Mouse (Mus musculus): Measurements from ENCODE around the gene Gm10577.

The Gm10577 gene

GRCm38 (mm10) chr4:100995617-100996016 is 24.9 kb downstream of the Gm10577 start:
- DNase-seq (ENCODE audit: low spot score in 2 of 2): no peak

DNA sequence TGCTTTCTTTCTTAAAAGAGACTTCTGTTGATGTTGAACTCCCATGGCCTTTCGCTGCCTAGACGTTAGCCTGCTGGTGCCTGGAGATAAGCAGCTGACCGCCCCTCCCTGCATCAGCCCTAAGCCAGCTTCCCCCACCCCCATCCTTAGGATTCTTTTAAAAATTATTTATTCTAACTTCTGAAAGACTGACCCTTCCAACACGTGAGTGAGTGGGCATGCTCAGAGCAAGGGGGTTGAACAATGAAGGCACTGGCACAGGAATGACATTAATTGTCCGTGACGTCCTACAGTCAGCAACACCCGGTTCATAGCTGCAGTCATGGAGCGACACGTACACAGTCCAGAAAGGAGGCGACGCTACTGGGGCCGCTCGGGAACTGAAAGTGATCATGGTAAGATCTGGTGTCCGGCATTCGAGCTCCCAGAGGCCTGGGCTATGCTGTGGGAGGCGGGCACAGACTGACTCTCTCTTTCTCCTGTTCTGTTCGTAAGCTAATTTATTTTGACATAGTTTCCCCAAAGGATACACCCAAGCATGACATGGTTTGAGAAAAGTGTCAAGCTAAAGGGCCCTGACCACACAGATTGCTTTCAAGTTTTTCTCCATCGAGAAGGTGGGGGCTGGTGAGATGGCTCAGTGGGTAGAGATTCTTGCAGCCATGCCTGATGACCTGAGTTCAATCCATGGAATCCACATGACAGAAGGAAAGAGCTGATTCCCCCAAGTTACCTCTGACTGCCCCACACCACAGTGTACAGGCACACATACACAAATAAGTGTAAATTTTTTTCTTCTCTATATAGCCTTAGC is 25.8 kb downstream of the Gm10577 start:
- no peak for DNase-seq (ENCODE audit: low spot score in 2 of 2)

GRCm38 (mm10) chr4:100992086-100992485 is 28.4 kb downstream of the Gm10577 start:
- DNase-seq (ENCODE audit: low spot score in 2 of 2): no peak

DNA sequence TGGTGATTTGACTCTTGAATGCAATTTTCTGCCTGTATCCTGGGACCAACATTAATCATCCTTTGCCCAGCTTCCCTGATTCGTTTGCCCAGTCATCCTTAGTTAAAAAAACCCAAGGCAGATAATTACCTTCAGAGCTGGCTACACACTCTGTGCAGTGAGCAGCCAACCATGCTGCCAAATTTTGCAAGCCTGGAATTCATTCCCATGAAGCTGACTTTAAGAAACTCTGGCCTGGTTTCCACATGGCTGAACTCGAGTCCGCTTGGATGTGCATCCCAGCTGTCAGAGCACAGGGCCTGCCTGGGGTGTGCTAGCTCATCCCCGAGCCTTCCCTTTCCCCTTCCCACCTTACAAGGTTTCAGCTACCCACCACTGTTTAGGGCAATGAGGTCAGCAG is 29.5 kb downstream of the Gm10577 start:
- no peak for DNase-seq (ENCODE audit: low spot score in 2 of 2)

DNA sequence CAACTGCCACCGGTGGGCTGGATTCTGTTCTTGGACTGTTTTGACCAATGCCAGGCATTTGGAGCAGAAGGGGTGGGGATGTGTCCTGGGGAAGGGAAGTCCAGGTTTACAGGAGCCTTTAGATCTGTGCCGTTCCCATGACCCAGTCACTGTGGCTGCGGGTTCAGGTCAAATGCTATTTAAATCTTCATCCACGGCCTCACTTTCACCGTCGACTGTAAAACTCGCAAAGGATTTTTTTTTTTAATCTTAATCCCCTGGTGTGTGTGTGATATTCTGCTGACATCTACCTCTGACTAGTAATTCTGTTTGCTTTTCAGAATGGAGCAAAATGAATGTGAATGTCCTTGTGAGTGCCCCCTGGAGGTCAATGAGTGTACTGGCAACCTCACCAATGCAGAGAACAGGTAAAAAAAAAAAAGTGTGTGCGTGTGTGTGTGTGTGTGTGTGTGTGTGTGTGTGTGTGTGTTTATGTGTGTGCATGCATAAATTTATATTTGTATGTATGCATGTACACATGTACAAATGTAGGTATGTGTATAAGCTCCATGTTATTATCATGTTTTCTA is 32.2 kb downstream of the Gm10577 start:
- DNase-seq (ENCODE audit: low spot score in 2 of 2): no peak

DNA sequence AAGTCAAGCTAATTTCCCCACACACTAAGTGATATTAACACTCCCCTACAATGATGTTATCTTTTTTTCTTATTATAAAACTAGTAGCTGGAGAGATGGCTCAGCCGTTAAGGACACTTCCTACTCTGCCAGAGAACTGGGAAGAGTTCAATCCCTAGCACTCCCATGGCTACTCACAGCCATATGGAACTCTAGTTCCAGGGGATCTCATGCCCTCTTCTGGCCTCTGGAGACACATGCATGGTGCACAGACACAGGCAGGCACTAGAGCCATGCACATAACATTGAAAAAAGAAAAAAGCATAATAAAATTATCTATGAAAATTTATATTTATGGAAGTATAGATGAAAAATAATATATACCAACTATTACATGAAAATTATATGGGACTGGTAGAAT is 33.3 kb downstream of the Gm10577 start:
- no peak for DNase-seq (ENCODE audit: low spot score in 2 of 2)

DNA sequence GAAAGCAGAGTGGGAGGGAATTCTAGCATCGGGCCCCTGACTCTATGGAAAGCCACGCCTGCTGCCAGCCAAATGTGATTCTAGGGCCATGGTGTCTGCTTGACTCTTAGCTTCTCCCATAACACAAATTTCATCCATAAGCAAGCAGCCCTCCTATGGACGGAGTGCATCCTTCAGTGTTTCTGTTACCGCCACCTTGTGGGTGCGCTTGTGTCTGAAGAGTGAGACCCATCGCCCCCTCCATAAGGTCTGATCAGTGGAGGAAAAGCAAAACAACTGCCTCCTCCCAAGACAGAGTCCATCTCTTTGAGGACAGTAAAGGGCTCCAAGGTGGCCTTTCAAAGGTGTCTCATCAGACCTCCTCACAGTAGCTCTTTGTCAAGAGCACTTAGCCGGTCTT is 43.0 kb downstream of the Gm10577 start:
- DNase-seq (ENCODE audit: low spot score in 2 of 2): no peak

DNA sequence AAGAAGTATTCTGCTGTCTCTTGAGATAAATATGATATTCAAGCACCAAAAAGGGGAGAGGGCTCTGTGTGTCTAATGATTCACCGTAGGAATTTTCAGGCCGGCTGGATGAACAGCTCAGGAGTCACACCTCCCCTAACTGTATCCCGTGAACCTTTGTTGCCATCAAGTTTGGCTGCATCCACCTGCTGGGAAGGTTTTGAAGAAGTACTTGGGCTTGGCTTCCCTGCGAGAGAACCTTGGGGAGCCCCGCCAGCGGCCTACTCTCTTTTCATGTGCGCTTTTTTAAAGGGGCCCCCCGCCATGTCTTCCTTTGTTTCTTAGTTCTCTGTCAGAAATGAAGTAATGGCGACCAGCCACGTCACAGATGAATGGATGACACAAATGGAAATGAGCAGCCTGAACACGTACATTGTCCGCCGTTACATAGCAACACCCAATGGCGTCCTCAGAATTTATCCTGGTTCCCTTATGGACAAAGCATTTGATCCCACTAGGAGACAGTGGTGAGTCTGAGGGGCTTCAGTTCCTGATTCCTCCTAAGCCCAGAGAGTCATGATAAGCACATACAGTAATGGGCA is 46.0 kb downstream of the Gm10577 start:
- DNase-seq (ENCODE audit: low spot score in 2 of 2): no peak

- no peak for DNase-seq (ENCODE audit: low spot score in 2 of 2)
These were observed 46.6 kb downstream of the Gm10577 start for GRCm38 (mm10) chr4:100973641-100974454.

Data from right cerebral cortex, postnatal 36 days (tissue).